Mouse (Mus musculus): ENCODE results near the gene Plscr3. TPM values are rescaled to one million over a fixed set of nuclear protein-coding genes. Genes with fewer than 3 reads are reported as not detected.

Gene Plscr3
- total RNA-seq (2023): 9.9 to 12.6 TPM (median 11.5 TPM) in 4 replicates

GRCm38 (mm10) chr11:69846198-69846680 is at the start of gene Plscr3:
Gene Plscr3 (plus strand): TSS chr11:69846376.

GRCm38 (mm10) chr11:69801379-69801977 is 44.7 kb upstream of the Plscr3 start, which contains the start of gene Fgf11:
Gene Fgf11 (minus strand): TSS chr11:69801857.

GRCm38 (mm10) chr11:69804972-69805909 is 40.9 kb upstream of the Plscr3 start, which contains the start of gene Tmem102:
Gene Tmem102 (minus strand): TSS chr11:69805624.

GRCm38 (mm10) chr11:69815155-69815554 is 31.0 kb upstream of the Plscr3 start, which contains the start of gene Gm39566:
Gene Gm39566 (minus strand): TSS chr11:69815298.

GRCm38 (mm10) chr11:69818365-69818764 is 27.8 kb upstream of the Plscr3 start, which contains the start of gene Spem2:
Gene Spem2 (minus strand): TSS chr11:69818465.

GRCm38 (mm10) chr11:69822080-69822479 is 24.1 kb upstream of the Plscr3 start, which contains the start of gene Spem1:
Gene Spem1 (minus strand): TSS chr11:69822180.

GRCm38 (mm10) chr11:69837604-69837951 is 8.6 kb upstream of the Plscr3 start, which contains the start of gene Nlgn2:
Gene Nlgn2 (minus strand): TSS chr11:69837784.

GRCm38 (mm10) chr11:69837952-69838713 is 8.0 kb upstream of the Plscr3 start, which contains the start of gene Tmem256:
Gene Tmem256 (plus strand): TSS chr11:69838514.

GRCm38 (mm10) chr11:69858113-69858998 is 12.2 kb downstream of the Plscr3 start, which contains the start of gene Tnk1:
Gene Tnk1 (minus strand): TSS chr11:69858730.

GRCm38 (mm10) chr11:69877878-69878277 is 31.7 kb downstream of the Plscr3 start, which contains the start of gene Tmem95:
Gene Tmem95 (minus strand): TSS chr11:69878018.

GRCm38 (mm10) chr11:69880853-69881603 is 34.9 kb downstream of the Plscr3 start, which contains the start of gene Kctd11:
Gene Kctd11 (minus strand): TSS chr11:69881406.

GRCm38 (mm10) chr11:69895291-69895690 is 49.1 kb downstream of the Plscr3 start, which contains the start of gene Acap1:
Gene Acap1 (minus strand): TSS chr11:69895539.

GRCm38 (mm10) chr11:69900471-69901405 is 54.6 kb downstream of the Plscr3 start, which contains the start of the genes 2810408A11Rik and Neurl4:
Gene 2810408A11Rik (minus strand): TSS chr11:69900987.
Gene Neurl4 (plus strand): TSS chr11:69901072.

Other genes with a start within 250 kb of the Plscr3 start
- gene Atp1b2, start 240.4 kb upstream of the Plscr3 start, total RNA-seq (2023): 0.26 to 0.67 TPM (median 0.31 TPM) in 3 of 4 replicates, not detected in the other
- not detected in 4 replicates for gene Shbg, start 228.5 kb upstream of the Plscr3 start, total RNA-seq (2023)
- not detected in 4 replicates for gene Sat2, start 224.4 kb upstream of the Plscr3 start, total RNA-seq (2023)
- gene Fxr2, start 213.4 kb upstream of the Plscr3 start, total RNA-seq (2023): 73.0 to 86.7 TPM (median 81.7 TPM) in 4 replicates
- 0.95 TPM in 1 of 4 replicates, not detected in the others for gene Sox15, start 191.1 kb upstream of the Plscr3 start, total RNA-seq (2023)
- 58.5 to 68.1 TPM (median 64.8 TPM) in 4 replicates for gene Mpdu1, start 183.7 kb upstream of the Plscr3 start, total RNA-seq (2023)
- gene Cd68, start 180.2 kb upstream of the Plscr3 start, total RNA-seq (2023): 13.5 to 15.1 TPM (median 14.6 TPM) in 4 replicates
- gene Eif4a1, start 174.0 kb upstream of the Plscr3 start, total RNA-seq (2023): 683 to 716 TPM (median 701 TPM) in 4 replicates
- 112 to 142 TPM (median 125 TPM) in 4 replicates for gene Senp3, start 164.3 kb upstream of the Plscr3 start, total RNA-seq (2023)
- not detected in 4 replicates for gene Tnfsf13, start 160.6 kb upstream of the Plscr3 start, total RNA-seq (2023)
- 0.40 TPM in 1 of 4 replicates, not detected in the others for gene Tnfsf12, start 150.5 kb upstream of the Plscr3 start, total RNA-seq (2023)
- gene Tnfsfm13, start 150.3 kb upstream of the Plscr3 start, total RNA-seq (2023): 0.56 TPM in 1 of 4 replicates, not detected in the others
- gene Polr2a, start 87.7 kb upstream of the Plscr3 start, total RNA-seq (2023): 227 to 251 TPM (median 238 TPM) in 4 replicates
- gene Slc35g3, start 84.4 kb upstream of the Plscr3 start, total RNA-seq (2023): not detected in 4 replicates
- gene Zbtb4, start 80.5 kb upstream of the Plscr3 start, total RNA-seq (2023): 62.1 to 72.6 TPM (median 65.4 TPM) in 4 replicates
- gene Chrnb1, start 50.4 kb upstream of the Plscr3 start, total RNA-seq (2023): 7.8 to 14.5 TPM (median 12.0 TPM) in 4 replicates
- gene Fgf11, start 44.5 kb upstream of the Plscr3 start, total RNA-seq (2023): 0.21 to 0.22 TPM in 2 of 4 replicates, not detected in the others
- 0.30 TPM in 1 of 4 replicates, not detected in the others for gene Tmem102, start 40.8 kb upstream of the Plscr3 start, total RNA-seq (2023)
- gene Gm39566, start 31.1 kb upstream of the Plscr3 start, total RNA-seq (2023): not detected in 4 replicates
- not detected in 4 replicates for gene Spem2, start 27.9 kb upstream of the Plscr3 start, total RNA-seq (2023)
- gene Spem1, start 24.2 kb upstream of the Plscr3 start, total RNA-seq (2023): not detected in 4 replicates
- gene Nlgn2, start 8.6 kb upstream of the Plscr3 start, total RNA-seq (2023): 0.27 to 1.5 TPM (median 0.32 TPM) in 4 replicates
- 29.5 to 37.7 TPM (median 32.6 TPM) in 4 replicates for gene Tmem256, start 7.9 kb upstream of the Plscr3 start, total RNA-seq (2023)
- gene Tnk1, start 12.4 kb downstream of the Plscr3 start, total RNA-seq (2023): not detected in 4 replicates
- not detected in 4 replicates for gene Tmem95, start 31.6 kb downstream of the Plscr3 start, total RNA-seq (2023)
- gene Kctd11, start 35.0 kb downstream of the Plscr3 start, total RNA-seq (2023): 1.3 to 2.6 TPM (median 2.3 TPM) in 4 replicates
- gene Acap1, start 49.2 kb downstream of the Plscr3 start, total RNA-seq (2023): 473 to 501 TPM (median 485 TPM) in 4 replicates
- gene 2810408A11Rik, start 54.6 kb downstream of the Plscr3 start, total RNA-seq (2023): 1.2 to 3.5 TPM (median 2.0 TPM) in 4 replicates
- 51.5 to 76.4 TPM (median 73.4 TPM) in 4 replicates for gene Neurl4, start 54.7 kb downstream of the Plscr3 start, total RNA-seq (2023)
- 144 to 150 TPM (median 147 TPM) in 4 replicates for gene Gps2, start 67.5 kb downstream of the Plscr3 start, total RNA-seq (2023)
- 337 to 380 TPM (median 350 TPM) in 4 replicates for gene Eif5a, start 75.6 kb downstream of the Plscr3 start, total RNA-seq (2023)
- gene Ybx2, start 89.4 kb downstream of the Plscr3 start, total RNA-seq (2023): not detected in 4 replicates
- gene Slc2a4, start 101.8 kb downstream of the Plscr3 start, total RNA-seq (2023): not detected in 4 replicates
- not detected in 4 replicates for gene Cldn7, start 118.4 kb downstream of the Plscr3 start, total RNA-seq (2023)
- 87.5 to 123 TPM (median 99.1 TPM) in 4 replicates for gene Ctdnep1, start 134.8 kb downstream of the Plscr3 start, total RNA-seq (2023)
- 49.4 to 55.9 TPM (median 52.5 TPM) in 4 replicates for gene Elp5, start 136.1 kb downstream of the Plscr3 start, total RNA-seq (2023)
- gene Gabarap, start 144.8 kb downstream of the Plscr3 start, total RNA-seq (2023): 285 to 331 TPM (median 318 TPM) in 4 replicates
- gene Phf23, start 149.4 kb downstream of the Plscr3 start, total RNA-seq (2023): 48.3 to 52.7 TPM (median 51.4 TPM) in 4 replicates
- gene Dvl2, start 154.2 kb downstream of the Plscr3 start, total RNA-seq (2023): 51.2 to 61.3 TPM (median 58.7 TPM) in 4 replicates
- 44.6 to 55.5 TPM (median 48.8 TPM) in 4 replicates for gene Acadvl, start 169.0 kb downstream of the Plscr3 start, total RNA-seq (2023)
- gene Dlg4, start 170.6 kb downstream of the Plscr3 start, total RNA-seq (2023): 3.9 to 7.2 TPM (median 4.3 TPM) in 4 replicates
- gene Asgr1, start 207.7 kb downstream of the Plscr3 start, total RNA-seq (2023): not detected in 4 replicates
- not detected in 4 replicates for gene Asgr2, start 246.3 kb downstream of the Plscr3 start, total RNA-seq (2023)

Data from B cell, adult 62 days (primary cell).